Mouse (Mus musculus) lung, adult 18-20 months (tissue): Measurements from ENCODE around the gene Olfr45.
"Not testable (repeated sequence)": the region's sequence is repeated elsewhere in the genome, so short reads cannot be mapped to it uniquely, and the experiment has no call there.

Experiments
- DNase-seq, 2 experiments: peaks; one replicate each; pipeline ENCODE4 v3.0.0; 2022; ENCODE audit warnings: mixed read lengths in 2 of 2

Gene Olfr45

DNA sequence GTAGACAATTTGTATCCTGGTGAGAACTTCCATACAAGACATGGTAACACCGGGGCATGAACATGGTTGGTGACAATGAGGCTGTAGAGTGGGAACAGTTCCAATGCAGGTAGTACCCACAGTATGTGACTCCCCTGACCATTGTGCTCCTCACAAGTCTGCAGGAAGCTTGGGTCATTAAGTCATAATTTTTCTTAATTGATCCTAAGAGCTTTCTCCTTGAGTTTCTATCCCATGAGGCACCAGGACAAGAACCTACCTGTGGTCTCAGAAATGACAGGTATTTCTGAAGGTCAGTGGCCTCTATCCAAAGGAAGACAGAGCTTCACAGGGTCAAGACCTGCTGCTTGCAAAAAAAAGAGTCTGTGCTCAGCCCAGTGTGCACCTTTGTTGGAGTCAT lies at the start of gene Olfr45:
Gene Olfr45 (plus strand): TSS at position 301 of the 400 bp plus-strand sequence.
- DNase-seq = no peak

DNA sequence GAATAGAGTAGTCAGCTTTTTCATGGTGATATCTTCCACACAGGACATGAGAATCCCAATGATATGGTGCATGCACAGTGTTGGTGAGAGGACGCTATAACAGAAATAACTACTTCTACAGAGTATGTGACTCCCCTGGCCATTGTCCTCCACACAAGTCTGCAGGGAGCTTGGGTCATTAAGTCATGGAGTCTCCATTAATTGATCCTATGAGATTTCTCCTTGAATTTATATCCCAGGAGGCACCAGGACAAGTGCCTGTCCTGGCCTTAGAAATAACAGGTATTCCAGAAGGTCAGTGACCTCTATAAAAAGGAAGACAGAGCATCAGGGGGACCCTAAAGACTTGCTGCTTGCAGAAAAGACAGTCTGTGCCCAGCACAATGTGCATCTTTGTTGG lies 35.6 kb upstream of the Olfr45 start, which contains the start of gene Olfr53:
Gene Olfr53 (plus strand): TSS at position 301 of the 400 bp plus-strand sequence.
- no peak for DNase-seq

DNA sequence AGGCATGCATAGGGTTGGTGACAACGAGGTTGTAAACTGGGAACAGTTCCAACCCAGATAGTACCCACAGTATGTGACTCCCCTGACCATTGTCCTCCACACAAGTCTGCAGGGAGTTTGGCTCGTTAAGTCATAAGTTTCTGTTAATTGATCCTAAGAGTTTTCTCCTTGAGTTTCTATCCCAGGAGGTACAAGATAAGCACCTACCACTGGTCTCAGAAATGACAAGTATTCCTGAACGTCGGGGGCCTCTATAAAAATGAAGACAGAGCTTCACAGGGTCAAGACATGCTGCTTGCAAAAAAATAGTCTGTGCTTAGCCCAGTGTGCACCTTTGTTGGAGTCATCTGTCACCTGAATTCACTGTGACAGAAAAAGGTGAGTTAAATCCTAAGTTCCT lies 22.1 kb upstream of the Olfr45 start, which contains the start of gene Olfr539:
Gene Olfr539 (plus strand): TSS at position 301 of the 400 bp plus-strand sequence.
- no peak for DNase-seq

DNA sequence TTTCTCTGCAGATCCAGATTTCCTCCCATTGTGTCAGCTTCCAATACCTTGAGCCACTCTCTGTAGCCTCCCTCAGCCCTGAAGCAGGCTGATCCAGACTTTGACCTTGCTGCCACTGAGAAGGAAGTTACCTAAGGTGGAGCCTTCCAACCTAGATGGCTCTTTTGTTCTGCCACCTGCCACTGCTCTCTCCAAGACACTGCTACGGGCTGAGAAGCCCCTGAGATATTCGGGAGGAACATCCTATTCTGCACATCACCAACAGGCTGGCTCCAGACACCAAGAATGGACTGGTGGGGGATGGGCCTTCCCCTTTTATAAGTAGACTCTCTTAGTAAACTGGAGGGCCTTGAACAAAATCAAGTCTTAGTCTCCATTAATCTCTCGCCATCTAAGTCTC lies 11.1 kb upstream of the Olfr45 start:
- DNase-seq = not testable (repeated sequence)

DNA sequence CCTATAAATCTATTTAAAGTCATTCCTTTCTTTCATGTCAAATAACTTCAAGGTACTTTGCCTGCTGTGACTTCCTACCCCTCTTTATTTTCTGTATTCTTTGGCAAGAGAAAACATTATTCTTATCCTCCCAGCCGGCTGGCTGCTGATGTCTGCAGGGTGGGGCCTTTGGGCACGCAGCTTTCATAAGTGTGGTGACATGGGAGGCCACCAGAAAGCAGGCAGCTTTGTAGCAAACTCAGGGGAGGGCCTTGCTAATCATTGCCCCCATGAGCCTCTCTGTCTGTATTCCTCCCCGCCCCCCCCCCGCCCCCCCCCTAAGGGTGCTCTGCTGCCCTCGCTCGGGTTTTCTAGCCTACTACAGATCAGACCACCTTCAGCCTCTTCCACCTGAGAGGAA lies 5.9 kb upstream of the Olfr45 start:
- DNase-seq = peak in 1 of 2 experiments; percentile 2

DNA sequence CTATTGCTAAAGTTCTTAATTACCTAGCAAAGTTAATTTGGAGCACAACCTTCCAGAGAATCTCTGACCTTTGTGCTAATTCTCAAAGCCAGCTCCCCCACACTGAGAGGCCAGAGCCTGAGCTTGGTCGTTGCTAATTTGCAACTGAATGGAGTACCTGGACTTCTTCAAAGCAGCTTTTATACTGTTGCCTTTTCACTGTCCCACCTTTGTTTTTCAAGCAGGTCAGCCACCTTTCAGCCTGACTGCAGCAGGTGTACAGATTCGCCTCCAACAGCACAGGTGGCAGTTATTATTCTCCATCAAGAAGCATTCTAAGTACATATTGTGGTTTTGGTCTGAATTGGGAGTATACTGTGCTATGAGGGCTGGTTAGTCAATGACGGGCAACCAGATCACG lies 2.2 kb upstream of the Olfr45 start:
- not testable (repeated sequence) for DNase-seq

DNA sequence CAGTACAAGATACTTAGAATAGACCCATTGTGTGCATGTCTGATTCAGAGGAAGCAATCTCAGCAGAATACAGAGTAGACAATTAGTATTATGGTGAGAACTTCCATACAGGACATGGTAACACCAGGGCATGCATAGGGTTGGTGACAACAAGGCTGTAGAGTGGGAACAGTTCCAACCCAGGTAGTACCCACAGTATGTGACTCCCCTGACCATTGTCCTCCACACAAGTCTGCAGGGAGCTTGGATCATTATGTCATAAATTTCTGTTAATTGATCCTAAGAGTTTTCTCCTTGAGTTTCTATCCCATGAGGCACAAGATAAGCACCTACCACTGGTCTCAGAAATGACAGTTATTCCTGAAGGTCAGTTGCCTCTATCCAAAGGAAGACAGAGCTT lies 15.2 kb downstream of the Olfr45 start, which contains the start of gene Olfr541:
Gene Olfr541 (plus strand): TSS at position 301 of the 400 bp plus-strand sequence.
- DNase-seq = no peak

DNA sequence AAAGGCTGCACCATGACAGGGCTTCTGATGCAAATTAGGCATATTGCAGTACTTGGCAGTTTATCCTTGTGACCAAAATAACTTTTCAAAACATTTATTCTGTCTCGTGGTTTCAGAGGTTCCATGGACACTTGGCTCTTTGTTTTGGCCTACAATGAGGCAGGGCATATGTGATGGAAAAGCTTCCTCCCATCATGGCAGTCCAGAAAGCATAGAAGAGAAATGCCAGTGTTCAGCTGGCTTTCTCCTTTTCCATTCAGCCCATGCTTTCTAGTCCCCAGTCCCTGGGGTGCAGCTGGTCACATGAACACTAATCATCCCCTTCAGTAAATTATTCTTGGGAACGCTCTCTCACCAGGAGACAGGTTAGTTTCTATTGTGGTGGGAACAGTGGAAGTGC lies 24.6 kb downstream of the Olfr45 start:
- no peak for DNase-seq

DNA sequence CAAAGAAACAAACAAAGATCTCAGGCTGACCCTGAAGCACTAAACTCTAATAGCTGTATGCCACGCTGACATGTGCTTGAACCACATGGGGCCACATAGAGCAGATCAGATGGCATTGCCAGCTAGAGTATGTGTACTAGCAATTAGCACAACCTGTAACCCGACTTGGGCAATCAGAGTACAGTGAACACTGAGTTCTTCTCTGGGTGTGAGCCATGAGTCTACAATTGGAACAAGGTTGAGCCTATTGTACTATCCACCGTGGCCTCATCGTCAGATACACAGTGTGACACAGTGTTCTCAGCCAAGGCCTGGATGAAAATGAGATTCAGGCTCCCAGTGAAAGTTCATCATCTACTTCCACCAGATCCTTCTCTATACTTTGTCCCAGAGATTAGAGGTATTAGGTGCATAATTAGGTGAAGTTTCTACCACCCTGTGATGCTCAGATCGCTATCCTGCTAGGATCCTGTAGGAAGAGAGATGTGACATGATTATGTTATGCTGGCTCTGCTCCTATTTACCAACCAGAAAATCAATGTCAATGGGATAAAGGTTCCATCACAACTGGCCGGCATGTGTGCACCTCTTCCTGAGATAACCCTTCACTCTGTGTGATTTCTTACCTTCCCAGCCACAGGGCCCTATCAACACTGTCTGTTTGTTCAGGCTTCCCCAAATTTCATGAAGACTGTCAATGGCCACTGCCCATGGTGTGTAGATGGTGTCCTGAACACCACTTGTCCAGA lies 26.0 kb downstream of the Olfr45 start:
- no peak for DNase-seq

DNA sequence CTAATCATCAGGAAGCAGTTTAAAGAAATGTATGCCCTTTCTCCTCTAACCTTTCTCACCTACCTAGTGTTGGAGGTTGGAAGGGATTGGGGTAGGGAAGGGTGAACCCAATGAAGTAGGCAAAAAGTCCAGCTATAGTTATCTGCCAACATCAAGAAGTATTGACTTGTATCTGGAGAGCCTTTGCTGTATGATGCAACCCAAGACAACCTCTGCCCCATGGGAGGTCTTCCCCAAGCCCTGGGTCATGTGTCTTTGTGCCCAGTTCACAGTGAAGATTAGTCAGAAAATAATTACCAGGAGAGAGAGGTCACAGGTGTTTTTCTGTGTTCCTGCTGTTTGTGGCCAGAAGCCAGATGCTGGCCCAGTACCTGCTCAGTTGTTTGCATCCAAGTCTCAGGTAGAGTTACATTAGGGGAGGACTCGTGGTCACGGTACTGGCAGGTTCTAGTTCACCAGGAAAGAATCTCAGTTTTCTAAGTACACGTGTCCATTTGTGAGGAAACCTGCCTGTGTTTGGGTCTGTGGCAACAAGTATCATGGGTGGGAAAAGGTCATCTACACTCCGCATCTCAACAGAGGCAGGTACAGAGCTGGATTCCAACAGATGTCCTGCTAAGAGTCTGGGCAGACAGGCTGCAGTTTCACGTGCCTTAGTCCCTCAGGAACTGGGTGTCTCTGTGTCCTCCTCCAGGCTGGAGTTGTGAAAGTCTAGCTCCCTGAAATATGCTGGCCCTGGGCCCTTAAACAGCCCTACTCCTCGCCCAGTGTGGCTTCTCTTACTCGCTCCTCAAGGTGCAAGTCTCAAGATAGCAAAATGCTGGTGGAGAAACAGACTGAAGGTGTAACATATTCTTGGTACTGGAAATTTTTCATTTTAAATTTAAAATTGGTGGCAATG lies 35.7 kb downstream of the Olfr45 start:
- DNase-seq = no peak

DNA sequence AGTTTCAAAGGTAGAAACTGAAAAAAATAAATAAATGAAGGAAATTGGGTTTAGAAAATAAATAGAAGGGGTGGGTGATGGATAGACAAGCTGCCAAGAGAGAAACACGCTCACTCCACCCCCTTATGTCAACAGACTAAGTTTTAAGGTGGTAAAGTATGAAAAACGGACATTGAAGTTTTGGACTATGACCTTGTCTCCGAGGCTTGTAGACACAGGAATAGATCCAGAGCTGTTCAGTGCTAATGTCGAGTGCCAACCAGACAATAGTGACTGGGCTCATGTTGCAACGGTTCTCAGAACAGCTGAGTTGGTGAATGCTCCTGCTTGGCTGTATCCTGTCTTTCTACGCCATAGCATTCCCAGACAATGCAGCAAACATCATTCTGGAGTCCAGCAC lies 39.3 kb downstream of the Olfr45 start:
- no peak for DNase-seq

DNA sequence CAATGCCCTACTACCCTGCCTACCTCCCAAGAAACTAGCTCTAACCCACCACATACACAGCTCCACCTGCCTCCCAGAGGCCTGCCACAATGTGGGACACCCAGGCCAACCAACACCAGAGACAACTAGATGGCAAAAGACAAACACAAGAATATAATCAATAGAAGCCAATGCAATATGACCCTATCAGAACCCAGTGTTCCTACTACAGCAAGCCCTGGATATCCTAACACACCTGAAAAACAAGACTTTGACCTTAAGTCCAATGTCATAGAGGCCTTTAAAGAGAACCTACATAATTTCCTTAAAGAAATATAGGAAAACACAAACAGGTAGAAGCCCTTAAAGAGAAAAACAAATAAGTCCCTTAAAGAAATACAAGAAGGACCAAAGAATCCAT lies 43.8 kb downstream of the Olfr45 start:
- DNase-seq = no peak

DNA sequence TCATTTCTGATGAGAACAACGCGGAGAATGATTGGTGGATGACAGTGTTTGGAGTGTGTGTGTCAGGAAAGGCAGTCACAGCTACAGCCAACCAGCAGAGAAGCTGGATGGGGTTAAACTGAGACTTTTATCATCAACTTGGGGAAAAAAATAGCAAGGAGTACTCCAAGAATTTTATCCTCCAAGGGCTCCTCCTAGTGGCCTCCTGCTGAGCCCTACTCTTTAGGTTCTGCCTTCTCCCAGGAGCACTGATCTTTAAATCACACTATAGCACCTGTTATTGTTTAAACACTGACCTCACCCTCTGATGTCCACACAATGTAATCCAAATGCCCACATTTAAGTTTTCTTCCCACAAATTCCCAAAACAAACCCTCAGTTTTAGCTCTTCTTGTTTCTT lies 51.4 kb downstream of the Olfr45 start:
- DNase-seq = no peak
